Comparison of ENCODE assay signal across 19 mouse cellular contexts in genomic region chr13:106838778-106839177, GRCm38 (mm10).
DNase-seq lines count a peak whose midpoint lies in the region; ATAC-seq and TF ChIP-seq lines count a peak whose summit lies in the region.
"Had no signal": no experiment of that assay in that cellular context is flagged by ENCODE, and none has a peak within 500 bp of the region (broad histone marks: within the 10 kb centered on the region; RNA-seq: fewer than 3 reads in every experiment).

No protein-coding gene starts in this region.

- no peak overlapping the region for H3K4me3 ChIP-seq in layer of hippocampus, adult 2 months
- no peak overlapping the region for H3K4me3 ChIP-seq in G1E (ENCODE audit: low read depth, low read length)
- no peak overlapping the region for H3K4me3 ChIP-seq in liver, postnatal 0 days (ENCODE audit: low read depth, low read length)
- H3K4me3 ChIP-seq in heart, embryonic 10.5 days: no peak overlapping the region
- H3K4me3 ChIP-seq: embryonic facial prominence, embryonic 10.5 days; erythroblast, embryonic 14.5 days; forebrain, embryonic 15.5 days; hindbrain, embryonic 10.5 days; hindbrain, embryonic 15.5 days had no signal

- TF ChIP-seq CTCF in layer of hippocampus, adult 2 months (conservative IDR thresholded peaks at IDR 0.05): no peak
- TF ChIP-seq CTCF in G1E (IDR thresholded peaks at IDR 0.05; ENCODE audit: low read depth, low read length): no peak
- no peak for TF ChIP-seq CTCF in liver, postnatal 0 days (IDR thresholded peaks at IDR 0.05; ENCODE audit: low read depth)

- peak; percentile 86 for ATAC-seq in G1E (ENCODE audit: extremely low read depth, insufficient number of reproducible peaks, low FRiP score, poor library complexity, severe bottlenecking)
- ATAC-seq in erythroid progenitor cell, adult 5-6 weeks (replicated peaks; ENCODE audit: low FRiP score, poor library complexity, severe bottlenecking): peak; percentile 65
- ATAC-seq in liver, postnatal 0 days: peak; percentile 67
- no peak for ATAC-seq in megakaryocyte progenitor cell, adult 5-6 weeks (replicated peaks; ENCODE audit: poor library complexity)
- ATAC-seq: CD4-positive, CD25-positive, alpha-beta regulatory T cell, adult 4 months; forebrain, embryonic 15.5 days had no signal

- H3K27me3 ChIP-seq in G1E (ENCODE audit: insufficient read depth, low read length): no peaks in the 10 kb centered on the region
- H3K27me3 ChIP-seq in liver, postnatal 0 days (ENCODE audit: insufficient read depth, low read length): no peaks in the 10 kb centered on the region
- no peaks in the 10 kb centered on the region for H3K27me3 ChIP-seq in heart, embryonic 10.5 days (ENCODE audit: insufficient read depth, poor library complexity, severe bottlenecking)
- H3K27me3 ChIP-seq: forebrain, embryonic 15.5 days; hindbrain, embryonic 15.5 days had no signal

- peaks cover 44% of the 10 kb centered on the region for H3K36me3 ChIP-seq in G1E (replicated peaks)
- H3K36me3 ChIP-seq in liver, postnatal 0 days (replicated peaks; ENCODE audit: insufficient read depth, low read length): peaks cover 3% of the 10 kb centered on the region; the same call in 1 of the 2 replicates
- peaks cover 21% of the 10 kb centered on the region; the same call in 1 of the 2 replicates for H3K36me3 ChIP-seq in heart, embryonic 10.5 days

- no peak overlapping the region for H3K9ac ChIP-seq in liver, postnatal 0 days (replicated peaks)
- H3K9ac ChIP-seq: forebrain, embryonic 15.5 days; hindbrain, embryonic 15.5 days had no signal

- H3K27ac ChIP-seq in layer of hippocampus, adult 2 months: 0 out of 2 replicates have a peak overlapping the region, but pooled peaks have one; percentile 7
- H3K27ac ChIP-seq in liver, postnatal 0 days (ENCODE audit: low read depth): peak overlapping the region; percentile 18; the same call in 1 of the 2 replicates
- H3K27ac ChIP-seq in heart, embryonic 10.5 days: no peak overlapping the region
- H3K27ac ChIP-seq: embryonic facial prominence, embryonic 10.5 days; forebrain, embryonic 15.5 days; hindbrain, embryonic 10.5 days; hindbrain, embryonic 15.5 days had no signal

- H3K4me1 ChIP-seq in G1E (ENCODE audit: insufficient read depth, low read depth, low read length): peaks cover 18% of the 10 kb centered on the region
- H3K4me1 ChIP-seq in liver, postnatal 0 days (ENCODE audit: insufficient read depth): no peaks in the 10 kb centered on the region
- no peaks in the 10 kb centered on the region for H3K4me1 ChIP-seq in heart, embryonic 10.5 days
- H3K4me1 ChIP-seq: embryonic facial prominence, embryonic 10.5 days; forebrain, embryonic 15.5 days; hindbrain, embryonic 10.5 days; hindbrain, embryonic 15.5 days had no signal

- 70% methylated on average over 3 of the region's 3 CpGs for WGBS in liver, postnatal 0 days (ENCODE audit: insufficient replicate concordance)
- 82% methylated on average over 3 of the region's 3 CpGs for WGBS in heart, embryonic 10.5 days

- H3K9me3 ChIP-seq in G1E (replicated peaks): no peaks in the 10 kb centered on the region
- H3K9me3 ChIP-seq in liver, postnatal 0 days (ENCODE audit: low read length): no peaks in the 10 kb centered on the region
- H3K9me3 ChIP-seq in heart, embryonic 10.5 days: no peaks in the 10 kb centered on the region
- H3K9me3 ChIP-seq: embryonic facial prominence, embryonic 10.5 days; forebrain, embryonic 15.5 days; hindbrain, embryonic 10.5 days; hindbrain, embryonic 15.5 days had no signal

- DNase-seq in layer of hippocampus, adult 2 months (ENCODE audit: low spot score in 2 of 2): no peak
- DNase-seq in layer of hippocampus, postnatal 25 days (ENCODE audit: extremely low spot score in 1 of 2, low spot score in 1 of 2): no peak
- peak; percentile 27 for DNase-seq in G1E (ENCODE audit: low spot score)
- no peak for DNase-seq in liver, postnatal 0 days
- DNase-seq in heart, embryonic 10.5 days (ENCODE audit: low spot score): no peak
- DNase-seq: adrenal gland, postnatal 10 days; B cell, adult 2 months; cerebellum, adult 18-20 months; cerebellum, adult 9-11 months; gastrocnemius, postnatal 36 days; heart, adult 11 months had no signal

- no peak overlapping the region for H3K4me2 ChIP-seq in liver, postnatal 0 days (ENCODE audit: low read depth, low read length)
- H3K4me2 ChIP-seq: forebrain, embryonic 15.5 days; hindbrain, embryonic 15.5 days had no signal

- TF ChIP-seq EP300 in liver, postnatal 0 days (IDR thresholded peaks at IDR 0.05; ENCODE audit: low read depth): peak; percentile 80
